Mouse (Mus musculus) urinary bladder, adult 18-20 months (tissue): Measurements from ENCODE around the gene Tent2.
A peak's percentile ranks its signal among the peaks of the same experiment; 100 is the strongest.

Experiments
- DNase-seq, 2 experiments: peaks; one replicate each; pipeline ENCODE4 v3.0.0; 2022; ENCODE audit warnings: low spot score in 2 of 2, mixed read lengths in 2 of 2

The Tent2 gene

GRCm38 (mm10) chr13:93143819-93144283 lies 48.3 kb downstream of the Tent2 start:
- peak in 1 of 2 experiments; percentile 7 for DNase-seq

- DNase-seq: no peak
Measured at GRCm38 (mm10) chr13:93141184-93141583, 51.0 kb downstream of the Tent2 start.

GRCm38 (mm10) chr13:93138059-93138458 lies 54.1 kb downstream of the Tent2 start:
- DNase-seq: no peak

- DNase-seq: no peak
Measured at GRCm38 (mm10) chr13:93137098-93137497, 55.1 kb downstream of the Tent2 start.

GRCm38 (mm10) chr13:93136251-93136650 lies 55.9 kb downstream of the Tent2 start:
- no peak for DNase-seq

- no peak for DNase-seq
Measured at GRCm38 (mm10) chr13:93135501-93135900, 56.7 kb downstream of the Tent2 start.

DNA sequence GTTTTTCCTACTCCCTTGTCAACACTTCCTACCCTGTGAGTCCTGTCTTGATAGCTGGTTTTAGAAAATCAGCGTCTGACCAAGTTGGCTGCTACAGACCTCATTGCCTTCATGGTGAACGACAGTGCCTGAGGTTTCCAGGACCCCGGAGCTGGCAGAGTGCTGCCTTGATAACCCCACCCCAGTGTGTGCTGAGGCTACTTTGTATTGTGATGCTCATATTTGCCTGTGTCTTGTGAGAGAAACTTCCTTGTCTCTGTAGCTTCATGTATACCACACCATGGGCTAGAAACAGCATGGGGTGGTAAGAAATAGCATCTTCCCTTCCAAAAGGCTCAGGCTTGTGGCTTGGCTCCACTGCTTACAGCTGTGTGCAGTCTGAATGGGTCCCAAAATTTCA lies 61.5 kb downstream of the Tent2 start:
- DNase-seq: no peak

DNA sequence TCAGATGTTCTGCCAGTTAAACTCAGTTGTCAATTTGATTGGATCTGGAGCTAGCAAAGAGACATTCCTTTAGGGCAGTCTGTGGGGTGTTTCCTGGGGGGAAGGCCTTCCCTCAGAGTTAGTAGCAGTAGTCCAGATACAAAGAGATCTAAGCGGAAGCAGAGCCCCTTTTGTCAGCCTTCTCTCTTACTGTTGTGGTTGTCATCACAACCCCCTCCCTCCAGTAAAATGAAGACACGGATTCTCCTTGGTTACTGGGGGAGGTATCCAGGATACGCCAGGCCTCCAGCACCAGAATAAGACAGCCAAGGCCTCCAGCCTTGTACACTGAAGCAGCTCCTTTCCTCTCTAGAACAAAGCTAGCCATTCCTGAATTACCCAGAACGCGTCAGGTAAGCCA lies 63.2 kb downstream of the Tent2 start:
- no peak for DNase-seq

- DNase-seq: no peak
Measured at GRCm38 (mm10) chr13:93128111-93128860, 63.9 kb downstream of the Tent2 start.

DNA sequence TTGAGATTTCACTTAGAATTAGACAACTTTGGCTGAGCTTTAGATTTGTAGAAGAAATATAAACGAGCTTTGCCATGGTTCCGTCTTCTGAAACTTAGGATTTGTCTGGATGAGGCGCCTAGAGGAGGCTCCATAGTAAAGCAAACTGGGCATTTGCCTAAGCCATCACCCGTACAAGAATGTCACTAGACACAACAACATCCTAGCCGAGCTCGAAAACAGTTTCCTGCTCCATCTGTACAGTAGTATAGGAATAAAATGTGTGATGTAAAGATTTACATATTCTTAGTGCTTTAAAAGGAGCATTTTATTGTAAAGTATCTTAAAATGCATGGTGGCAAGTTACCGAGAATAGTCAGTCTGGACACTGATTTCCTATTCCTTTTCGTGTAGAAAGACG lies 69.9 kb downstream of the Tent2 start:
- no peak for DNase-seq

DNA sequence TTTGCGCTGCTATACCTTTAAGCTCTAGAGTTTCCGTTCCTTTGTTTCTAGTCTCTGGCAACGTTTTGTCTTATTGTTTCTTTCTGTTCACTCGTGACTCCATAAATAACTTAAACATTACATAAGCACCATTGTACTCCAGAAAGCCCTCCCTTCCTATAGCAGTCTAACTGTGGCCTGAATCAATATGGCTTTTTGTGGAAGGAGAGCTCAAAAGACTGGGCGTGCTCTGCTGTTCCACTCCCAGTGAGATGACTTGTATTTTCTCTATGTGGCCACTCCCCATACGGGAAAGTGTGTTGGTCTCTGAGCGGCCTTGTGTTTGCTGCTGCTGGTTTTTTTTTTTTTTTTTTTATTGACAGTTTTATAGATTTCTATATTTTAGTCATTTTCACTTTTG lies 74.9 kb downstream of the Tent2 start:
- no peak for DNase-seq

DNA sequence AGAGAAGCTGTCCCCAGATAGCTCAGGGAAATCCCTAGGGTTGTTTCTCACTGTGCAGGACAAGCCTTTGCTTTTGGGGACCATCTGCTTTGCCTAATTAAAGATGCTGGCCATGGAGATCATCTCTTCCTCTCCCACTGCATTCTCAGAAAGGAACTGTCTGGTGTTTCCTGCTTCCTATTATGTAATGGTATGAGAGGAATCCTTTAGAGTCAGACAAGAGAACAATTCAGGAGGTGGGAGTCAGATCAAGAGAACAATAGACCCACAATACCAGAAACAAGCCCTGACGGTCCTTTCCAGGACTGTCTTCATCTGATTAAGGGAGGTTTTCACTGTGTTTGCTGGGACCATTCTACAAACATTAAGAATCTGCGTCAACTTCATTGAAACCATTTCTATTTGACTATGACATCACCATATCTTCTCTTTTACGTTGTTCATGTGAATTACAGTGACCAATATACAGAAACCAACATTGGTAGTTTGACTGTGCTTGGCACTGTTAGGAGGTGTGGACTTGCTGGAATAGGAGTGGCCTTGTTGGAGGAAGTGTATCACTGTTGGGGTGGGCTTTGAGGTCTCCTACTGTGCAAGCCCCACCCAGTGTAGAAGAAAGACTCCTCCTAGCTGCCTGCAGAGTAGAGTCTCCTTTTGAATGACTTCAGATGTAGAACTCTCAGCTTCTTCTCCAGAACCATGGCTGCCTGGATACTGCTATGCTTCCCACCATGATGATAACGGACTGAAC lies 89.7 kb downstream of the Tent2 start:
- DNase-seq: no peak

DNA sequence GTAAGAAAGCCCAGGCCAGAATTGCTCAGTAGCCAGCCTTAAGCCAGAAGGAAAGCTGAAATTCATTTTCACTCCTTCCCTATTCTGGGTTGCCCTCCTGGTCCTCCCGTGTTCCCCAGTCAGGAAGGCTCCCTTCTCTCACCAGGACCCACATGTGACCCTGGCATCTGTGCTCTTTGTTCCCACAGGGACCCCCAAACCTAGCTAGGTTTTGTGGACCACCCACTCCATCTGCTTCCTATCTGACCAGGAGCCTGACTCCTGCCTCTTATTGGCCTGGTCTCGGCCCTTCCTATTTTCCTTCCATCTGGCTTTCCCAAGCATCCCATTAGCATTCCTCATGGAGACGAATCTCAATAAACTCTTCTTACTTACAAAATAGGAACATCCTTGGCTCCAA lies 93.6 kb downstream of the Tent2 start:
- no peak for DNase-seq

DNA sequence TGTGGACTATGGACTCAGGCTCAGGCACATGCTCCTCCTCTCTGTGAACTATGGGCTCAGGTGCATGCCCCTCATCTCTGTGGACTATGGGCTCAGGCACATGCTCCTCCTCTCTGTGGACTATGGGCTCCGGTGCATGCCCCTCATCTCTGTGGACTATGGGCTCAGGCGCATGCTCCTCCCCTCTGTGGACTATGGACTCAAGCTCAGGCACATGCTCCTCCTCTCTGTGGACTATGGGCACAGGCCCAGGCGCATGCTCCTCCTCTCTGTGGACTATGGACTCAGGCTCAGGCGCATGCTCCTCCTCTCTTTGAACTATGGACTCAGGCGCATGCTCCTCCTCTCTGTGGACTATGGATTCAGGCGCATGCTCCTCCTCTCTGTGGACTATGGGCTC lies 95.5 kb downstream of the Tent2 start:
- no peak for DNase-seq
